Mouse (Mus musculus): Measurements from ENCODE around the gene Catsperd.

Catsperd gene

DNA sequence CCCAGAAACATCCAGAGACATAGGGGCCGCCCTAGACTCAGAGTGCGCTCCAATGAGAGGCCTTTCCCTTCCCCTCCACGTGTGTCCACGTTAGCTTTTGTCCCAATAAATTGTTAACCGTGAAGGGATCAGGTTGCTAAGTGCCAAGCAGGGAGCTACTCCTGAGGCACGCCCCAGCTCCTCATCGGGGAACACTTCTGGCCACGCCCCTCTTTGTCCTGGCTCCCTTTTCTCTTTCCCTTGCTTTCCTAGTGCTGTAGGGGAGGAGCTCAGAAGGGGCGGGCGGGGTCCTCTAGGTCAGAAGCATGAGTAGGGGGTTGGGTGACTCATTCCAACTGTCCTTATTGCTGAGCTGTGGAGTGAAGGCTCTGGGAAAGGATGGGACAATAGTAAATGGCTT is 36.4 kb downstream of the Catsperd start:
- DNase-seq (ENCODE audit: low spot score in 2 of 2), result no peak

DNA sequence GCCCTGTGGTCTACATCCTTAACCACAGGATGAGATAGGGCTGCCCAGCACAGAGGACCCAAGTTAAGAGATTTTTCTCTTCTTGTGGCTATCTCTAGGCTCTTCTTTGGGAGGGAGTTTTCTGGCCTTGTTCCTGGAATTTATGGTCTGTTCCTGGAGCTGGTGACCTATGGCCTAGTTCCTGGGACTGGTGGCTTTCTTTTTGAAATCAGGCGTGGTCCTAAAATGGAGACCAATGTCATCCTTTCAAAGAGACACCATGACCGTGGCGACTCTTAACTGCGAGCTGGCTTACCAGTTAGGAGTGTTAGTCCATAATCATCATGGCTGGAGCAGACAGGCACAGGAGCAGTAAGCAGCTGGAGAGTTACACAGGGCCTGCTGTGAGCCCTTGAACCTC is 38.4 kb downstream of the Catsperd start:
- no peak for DNase-seq (ENCODE audit: low spot score in 2 of 2)

DNA sequence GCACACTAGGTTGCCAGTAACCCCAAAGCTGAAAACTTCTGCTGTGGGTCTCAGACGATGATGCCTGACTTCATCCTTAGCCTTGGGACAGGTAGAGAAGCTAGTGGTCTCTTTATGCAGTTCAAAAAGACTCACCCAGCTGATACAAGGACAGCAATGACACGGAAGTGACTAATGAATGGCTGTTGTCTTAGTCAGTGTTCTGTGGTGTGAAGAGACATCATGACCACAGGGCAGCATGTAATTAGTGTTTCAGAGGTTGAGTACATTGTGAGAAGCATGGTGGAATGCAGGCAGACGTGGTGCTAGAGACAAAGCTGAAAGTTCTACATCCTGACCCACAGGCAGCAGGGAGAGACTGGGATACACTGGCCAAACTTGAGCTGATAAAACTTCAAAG is 39.6 kb downstream of the Catsperd start:
- no peak for DNase-seq (ENCODE audit: low spot score in 2 of 2)

DNA sequence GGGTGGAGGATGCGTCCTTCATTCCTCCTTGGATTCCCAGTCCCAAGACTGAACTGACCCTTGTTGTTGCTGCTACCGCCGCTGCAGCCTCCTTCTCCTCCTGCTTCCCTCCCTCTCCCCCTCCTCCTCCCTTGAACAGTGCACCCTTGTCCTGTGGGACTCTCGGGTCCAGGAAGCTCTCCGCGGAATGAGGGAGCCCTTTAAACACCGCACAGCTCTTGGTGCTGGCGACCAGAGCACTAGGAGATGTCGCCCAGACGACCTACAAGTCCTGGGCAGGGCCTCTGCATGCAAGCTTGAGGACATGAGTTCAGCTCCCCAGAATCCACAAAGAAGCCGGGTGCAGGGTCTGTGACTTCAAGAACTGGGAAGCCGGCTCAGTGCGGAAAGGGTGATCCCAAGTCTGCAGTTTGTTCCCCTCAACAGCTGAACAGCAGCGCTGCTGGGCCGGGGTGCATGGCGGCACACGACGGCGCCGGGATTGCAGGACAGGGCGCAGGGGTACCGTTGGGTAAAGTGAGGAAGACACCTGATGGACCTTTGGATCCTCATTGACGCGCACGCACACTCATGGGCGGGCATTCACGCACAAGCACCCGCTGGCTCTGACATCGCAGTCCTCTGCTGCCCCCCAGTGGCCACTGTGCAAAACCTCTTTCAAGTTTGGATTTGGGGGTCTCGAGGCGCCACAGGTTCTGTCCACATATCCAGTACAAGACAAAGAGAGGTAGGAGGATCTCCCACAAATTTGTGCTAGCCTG is 40.6 kb downstream of the Catsperd start:
- DNase-seq (ENCODE audit: low spot score in 2 of 2), result peak; percentile 59 to 76

DNA sequence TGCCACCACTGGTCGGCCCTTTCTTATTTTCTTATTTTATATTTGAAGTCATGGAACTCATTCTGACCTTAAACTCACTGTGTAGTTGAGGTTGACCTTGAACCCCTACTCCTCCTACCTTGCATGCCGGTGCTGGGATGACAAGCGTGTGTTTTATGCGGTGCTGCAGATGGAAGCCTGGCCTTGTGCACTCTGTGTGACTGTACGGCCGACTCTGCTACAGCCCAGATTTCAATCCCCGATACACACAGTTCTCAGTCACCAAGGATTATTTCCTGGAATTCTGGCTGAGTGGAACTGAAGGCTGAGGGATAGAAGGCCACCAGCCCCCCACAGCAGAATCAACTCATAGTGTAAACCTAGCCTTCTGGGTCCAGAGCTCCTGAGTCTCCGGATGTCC is 41.8 kb downstream of the Catsperd start:
- no peak for DNase-seq (ENCODE audit: low spot score in 2 of 2)

DNA sequence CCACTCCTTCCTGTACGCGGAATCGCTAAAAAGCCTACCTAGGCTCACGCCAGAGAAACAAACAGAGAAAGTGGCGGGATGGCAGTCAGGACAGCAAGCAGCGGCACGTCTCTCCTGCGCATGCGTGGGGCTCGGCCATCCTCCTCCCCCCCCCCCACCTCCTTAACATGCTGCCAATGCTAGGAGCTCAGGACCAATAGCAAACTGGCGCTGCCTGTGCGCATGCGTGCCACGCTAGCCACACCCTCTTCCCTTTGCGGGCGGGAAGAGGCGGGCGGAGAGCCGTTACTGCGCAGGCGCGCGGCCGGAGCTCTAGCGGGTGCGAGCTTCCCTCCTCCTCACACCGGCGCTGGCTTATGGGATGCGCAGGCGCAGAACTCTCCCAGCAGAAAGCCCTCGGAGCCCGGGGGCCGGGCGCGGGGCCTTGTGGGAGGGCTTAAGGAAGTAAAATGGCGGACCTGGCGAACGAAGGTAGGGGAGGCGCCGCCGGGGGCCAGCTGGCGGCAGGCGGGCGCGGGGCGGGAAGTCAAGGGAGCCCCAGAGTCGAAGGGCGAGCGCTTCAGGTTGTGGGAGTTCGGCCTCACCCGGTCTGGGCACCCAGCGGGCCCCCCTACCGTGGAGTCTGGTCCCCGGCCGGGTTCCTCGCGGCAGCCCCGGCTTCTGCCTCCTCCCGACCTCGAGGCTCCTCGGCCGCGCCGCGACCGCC is 45.2 kb downstream of the Catsperd start, which contains the start of gene Ranbp3:
Ranbp3 (plus strand) TSS at position 354 of the 706 bp plus-strand sequence.
- DNase-seq (ENCODE audit: low spot score in 2 of 2), result peak; percentile 93 to 99

DNA sequence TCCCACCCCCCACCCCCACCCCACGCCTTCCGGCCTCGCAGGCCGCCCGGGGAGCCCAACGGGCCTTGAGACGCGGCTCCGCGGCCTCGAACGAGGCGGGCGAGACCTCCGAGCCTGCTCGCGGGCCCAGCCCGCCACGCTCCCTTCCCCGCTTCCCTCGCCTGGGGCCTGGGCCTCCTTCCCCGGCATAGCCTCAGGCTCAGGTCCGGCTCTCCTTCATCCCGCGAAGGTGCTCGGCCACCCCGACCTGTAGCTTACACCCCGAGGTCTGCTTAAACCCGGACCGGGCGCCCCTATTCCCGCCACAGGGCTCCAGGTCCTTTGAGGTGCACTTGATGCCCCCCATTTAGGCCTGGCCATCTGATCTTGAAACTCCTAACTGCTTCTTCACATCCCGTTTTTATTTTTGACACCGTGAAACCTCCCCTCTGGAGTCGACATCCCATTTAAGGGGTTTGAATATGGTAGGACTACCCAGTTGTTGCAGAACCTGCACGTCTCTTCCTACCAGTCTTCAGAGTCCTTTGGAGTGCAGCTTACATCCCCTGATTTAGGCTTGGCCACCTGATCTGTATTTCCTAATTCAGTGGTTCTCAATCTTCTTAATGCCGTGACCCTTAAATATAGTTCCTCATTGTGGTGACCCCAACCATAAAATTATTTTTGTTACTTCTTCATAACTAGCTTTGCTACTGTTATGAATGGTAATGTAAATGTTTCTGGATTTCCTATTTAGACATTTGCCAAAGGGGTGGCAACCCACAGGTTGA is 45.9 kb downstream of the Catsperd start:
- DNase-seq (ENCODE audit: low spot score in 2 of 2), result no peak

DNA sequence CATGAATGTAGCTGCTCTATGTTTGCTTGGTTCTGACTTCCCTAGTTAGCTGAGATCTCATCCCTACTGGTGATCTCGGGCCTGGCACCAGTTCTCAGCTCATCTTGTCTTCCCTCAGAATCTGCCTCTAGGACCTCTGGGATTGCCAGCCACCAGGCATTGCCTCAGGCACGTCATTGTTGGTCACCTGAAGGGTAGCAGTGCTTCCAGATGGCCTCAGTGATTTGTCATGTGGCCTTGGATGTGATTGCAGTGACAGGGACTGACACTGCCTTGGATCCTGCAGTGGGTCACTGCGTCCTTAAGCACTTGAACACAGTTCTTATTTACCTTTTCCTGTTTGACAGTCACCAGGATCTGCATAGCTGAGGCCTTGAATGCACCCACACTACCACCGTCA is 53.8 kb downstream of the Catsperd start:
- DNase-seq (ENCODE audit: low spot score in 2 of 2), result no peak

DNA sequence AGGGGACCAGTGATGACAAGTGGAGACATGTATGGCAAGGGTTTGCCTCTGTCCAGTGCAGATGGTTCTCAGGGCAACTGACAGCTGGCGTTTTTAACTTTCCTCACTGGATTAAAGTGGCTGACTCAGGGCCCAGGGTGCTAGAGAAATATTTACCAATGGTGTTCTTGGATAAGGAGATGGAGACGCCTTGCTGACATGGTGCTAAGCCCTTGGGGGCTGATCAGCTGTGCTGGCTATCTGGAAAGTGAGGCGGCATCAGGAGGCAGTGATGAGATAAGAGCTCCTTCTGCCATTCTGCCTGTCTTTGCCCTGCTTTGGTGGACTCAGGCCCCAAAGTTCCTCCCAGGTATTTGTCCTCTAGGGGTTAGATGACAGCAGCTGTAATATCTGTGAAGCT is 54.9 kb downstream of the Catsperd start:
- no peak for DNase-seq (ENCODE audit: low spot score in 2 of 2)

DNA sequence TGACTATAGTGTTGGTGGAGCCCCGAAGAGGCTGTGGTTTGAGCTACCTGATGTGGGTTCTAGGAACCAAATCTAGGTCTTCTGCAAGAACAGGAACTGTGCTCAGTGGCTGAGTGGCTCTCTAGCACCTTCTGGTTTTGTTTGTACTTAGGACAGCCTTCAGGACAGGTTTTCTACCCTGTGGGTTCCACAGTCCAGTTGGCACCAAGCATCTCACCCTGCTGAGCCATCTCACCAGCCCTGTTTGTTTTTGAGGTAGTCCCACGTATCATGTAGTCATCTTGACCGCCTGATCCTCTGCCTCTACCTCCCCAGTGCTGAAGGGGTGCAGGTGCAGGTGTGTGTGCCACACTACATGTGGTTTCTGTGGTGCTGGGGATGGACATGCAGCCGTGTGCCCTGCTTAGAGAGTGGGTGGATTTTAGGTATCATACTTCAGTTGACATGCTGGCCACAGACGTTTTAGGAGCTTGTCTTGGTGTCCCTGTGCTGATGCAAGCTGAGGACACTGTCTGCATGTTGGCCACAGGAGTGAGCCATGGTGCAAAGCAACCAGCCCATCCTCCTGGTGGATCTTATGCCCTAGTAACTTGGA is 55.7 kb downstream of the Catsperd start:
- no peak for DNase-seq (ENCODE audit: low spot score in 2 of 2)

DNA sequence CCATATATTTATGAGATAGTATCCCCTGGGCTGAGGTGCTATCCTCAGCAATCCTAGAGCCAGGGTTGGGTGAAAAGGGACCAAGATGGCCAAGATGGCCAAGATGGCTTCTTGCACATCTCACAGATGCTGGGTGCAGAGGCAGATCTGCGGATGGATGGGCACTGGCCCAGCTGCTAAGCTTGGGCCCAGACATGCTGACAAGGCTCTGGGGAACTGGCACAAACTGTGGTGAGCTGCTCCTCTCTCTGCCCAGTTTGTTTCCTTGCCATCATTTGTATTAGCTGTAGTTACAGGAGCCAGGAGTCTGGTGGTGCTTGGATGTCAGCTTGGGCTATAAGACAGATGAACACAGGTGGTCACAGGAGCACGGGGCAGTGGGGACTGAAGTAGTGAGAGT is 56.7 kb downstream of the Catsperd start:
- no peak for DNase-seq (ENCODE audit: low spot score in 2 of 2)

DNA sequence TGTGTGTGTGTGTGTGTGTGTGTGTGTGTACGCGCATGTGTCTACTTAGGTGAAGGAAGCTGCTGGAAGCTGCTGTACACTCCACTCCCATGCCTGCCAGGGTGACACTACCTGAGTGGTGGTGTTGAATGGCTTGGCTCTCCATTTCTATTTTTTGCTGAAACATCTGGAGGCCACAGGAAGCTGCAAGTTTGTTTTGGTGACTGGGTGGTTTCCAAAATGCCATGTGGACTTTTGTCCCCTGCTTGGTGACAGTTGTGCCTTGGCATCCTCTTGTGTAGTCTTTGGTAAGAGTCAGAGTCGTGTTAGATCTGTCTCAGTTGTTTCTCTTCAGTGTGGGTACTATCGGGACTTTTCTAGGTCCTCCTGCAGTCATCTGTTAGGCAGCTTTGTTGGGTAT is 58.9 kb downstream of the Catsperd start:
- no peak for DNase-seq (ENCODE audit: low spot score in 2 of 2)

DNA sequence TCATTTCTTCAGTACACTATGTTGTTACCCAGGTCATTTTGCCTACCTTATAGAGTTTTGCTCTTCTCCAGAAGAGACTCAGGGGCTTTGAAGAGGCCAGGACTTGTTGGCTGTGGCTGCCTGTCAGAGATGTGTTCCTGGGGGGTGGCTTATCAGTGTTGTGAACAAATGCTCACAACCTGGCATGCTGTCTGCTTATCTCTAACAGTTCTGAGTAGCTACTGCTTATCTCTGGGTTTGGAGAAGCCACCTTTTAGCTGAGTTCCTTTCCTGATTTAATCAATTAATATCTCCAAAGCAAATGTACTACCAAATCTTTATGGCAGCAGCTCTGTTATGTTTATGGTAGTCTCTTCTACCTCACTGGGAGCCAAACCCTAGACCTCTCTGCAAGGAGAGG is 60.1 kb downstream of the Catsperd start:
- DNase-seq (ENCODE audit: low spot score in 2 of 2), result no peak

DNA sequence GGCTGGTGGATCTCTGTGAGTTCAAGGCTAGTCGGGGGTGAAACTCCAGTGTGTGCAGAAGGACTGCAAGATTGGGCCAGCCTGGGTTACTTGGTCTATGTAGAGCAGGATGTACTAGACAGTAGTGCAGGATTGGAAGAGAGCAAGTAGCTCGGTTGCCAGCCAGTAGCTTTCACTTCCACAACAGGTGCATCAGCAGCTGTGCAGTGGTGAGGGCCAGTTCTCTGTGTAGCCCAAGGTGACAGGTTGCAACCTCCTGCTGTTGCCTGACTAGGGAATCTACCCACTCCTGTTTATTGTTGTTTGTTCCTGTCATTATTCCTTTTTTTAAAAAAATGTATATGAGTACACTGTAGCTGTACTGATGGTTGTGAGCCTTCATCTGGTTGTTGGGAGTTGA is 60.7 kb downstream of the Catsperd start:
- no peak for DNase-seq (ENCODE audit: low spot score in 2 of 2)

DNA sequence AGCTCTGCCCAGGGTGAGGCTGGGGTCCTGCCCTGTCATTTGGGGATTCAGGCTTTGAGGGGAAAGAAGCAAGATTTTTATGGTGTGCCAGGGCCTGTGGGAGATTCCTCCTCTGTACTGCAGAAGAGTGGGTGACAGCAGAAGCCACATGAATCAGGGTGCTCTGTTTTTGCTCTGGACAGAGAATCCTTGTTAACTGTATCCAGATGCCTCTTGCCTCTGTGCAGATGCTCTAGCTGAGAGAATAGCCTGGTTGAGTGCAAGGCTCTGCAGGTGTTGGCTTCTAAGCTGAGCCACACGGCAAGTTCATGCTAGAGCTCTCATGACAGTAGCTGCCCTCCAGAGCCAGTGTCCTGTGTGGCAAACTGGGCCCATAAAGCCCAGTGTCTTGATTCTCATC is 65.5 kb downstream of the Catsperd start:
- no peak for DNase-seq (ENCODE audit: low spot score in 2 of 2)

DNA sequence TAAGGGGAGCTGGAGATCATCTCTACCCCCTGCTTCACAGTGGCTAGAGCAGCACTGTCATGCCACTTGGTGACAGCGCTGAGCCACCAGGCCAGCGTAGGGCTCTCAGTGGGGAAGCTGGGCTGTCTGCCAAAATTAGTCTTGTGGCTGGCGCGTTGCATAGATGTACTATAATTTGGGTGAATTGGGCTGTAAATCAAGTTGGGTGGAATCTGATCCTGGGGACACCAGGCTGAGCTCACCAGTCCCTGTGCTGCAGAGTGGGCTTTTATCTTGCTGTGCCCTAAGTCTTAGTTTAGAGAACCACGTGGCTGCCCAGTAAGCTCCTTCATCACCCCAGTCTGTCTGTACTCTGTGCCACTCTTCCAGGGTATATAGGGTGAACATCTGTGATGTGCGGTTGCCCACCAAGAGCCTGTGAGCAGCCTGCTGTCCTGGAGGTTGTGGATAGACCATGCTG is 65.9 kb downstream of the Catsperd start:
- DNase-seq (ENCODE audit: low spot score in 2 of 2), result no peak

DNA sequence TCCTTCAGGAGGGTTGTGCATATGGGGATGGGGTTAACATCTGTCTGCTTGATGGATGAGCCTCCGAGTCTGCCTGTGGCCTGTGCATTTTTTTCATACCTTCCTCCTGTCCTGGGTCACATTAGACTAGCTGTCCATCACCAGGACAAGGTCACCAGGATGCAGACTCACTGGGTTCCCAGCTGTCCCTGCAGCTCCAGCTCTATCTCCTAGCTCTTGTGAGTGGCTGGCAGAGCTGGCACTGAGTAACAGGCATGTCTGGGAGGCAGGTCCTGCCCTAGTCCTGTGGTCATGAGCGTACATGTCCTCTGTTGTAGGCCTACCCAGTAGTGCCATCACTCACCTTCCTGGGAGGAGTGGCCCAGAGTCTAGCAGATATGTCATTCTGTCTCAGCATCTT is 72.5 kb downstream of the Catsperd start:
- DNase-seq (ENCODE audit: low spot score in 2 of 2), result no peak

DNA sequence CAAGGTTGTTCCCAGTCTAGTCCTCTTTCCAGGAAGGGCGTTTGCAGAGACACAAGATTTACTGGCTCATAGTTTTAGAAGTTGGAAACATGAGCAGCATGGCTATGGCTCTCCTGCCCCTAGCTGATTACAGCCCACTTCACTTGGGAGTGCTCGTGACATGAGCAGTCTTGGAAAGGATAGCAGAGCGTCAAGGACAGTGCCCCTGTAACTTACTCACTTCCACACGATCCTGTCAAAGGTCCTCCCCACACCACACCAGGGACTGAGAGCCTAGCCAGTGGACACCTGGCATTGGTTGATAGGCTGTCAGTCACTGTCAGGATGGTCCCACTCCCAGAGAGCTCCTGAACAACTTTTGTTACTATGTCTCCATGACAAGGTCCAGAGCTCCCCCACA is 75.1 kb downstream of the Catsperd start:
- no peak for DNase-seq (ENCODE audit: low spot score in 2 of 2)

DNA sequence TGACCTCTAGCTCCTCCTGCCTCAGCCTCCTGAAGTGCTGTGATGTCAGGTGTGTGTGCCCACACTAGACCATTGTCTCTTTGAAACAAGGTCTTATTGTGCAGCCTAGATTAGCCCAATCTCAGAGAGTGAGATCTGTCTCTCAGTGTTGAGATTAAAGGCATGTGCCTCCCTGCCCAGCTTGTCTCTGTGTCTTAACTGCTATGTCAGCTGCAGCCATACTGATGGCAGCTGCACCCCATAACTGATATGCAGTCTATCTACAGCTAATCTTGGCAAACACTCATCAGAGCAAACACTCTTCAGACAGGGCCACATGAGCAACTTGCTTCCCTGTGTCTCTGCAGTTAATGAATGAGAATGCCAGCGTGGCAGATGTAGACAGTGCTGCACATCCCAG is 78.6 kb downstream of the Catsperd start:
- DNase-seq (ENCODE audit: low spot score in 2 of 2), result no peak

DNA sequence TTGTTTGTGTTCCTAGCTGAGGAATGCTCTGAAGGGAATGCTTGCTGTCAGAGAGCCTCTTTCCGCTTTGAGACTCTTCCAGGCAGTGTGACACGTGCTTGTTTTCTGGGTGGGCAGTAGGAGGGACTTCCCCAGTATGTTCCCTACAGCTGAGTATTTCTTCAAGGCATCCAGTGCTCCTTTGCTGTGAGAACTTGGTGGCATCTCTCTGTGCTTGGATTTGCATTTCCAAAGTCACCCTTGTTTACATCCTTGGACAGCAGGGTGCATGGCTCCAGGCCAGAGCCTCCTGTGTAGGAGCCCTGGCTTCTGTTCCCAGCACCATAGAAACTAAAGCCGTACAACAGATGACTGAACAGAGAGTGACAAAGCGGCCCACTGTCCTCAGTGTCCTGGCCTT is 80.7 kb downstream of the Catsperd start:
- no peak for DNase-seq (ENCODE audit: low spot score in 2 of 2)

DNA sequence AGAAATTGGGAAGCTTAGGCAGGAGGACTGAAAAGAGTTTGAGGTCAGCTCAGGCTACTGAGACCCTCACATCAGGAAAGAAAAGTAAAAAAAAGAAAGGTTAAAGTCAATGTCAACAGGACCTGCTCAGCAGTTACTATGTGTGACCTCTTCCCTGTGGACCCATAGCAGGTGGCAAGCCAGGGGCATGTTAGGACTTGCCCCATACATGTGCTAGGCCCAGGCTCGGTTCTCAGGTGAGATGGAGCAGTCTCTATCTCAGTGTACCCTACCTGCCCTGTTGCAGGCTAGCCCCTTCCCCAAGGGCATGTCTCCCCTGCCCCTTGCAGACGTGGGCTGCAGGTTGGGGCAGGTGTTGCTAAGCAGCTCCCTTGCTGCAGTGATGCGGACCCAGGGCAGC is 81.8 kb downstream of the Catsperd start:
- no peak for DNase-seq (ENCODE audit: low spot score in 2 of 2)
